Mouse (Mus musculus) intestine, postnatal 0 days (tissue): Measurements from ENCODE around the gene Il1a. TPM values are rescaled to one million over a fixed set of nuclear protein-coding genes. Genes with fewer than 3 reads are reported as not detected.

Experiments used
- ATAC-seq: fragments of 200-750 bp; cut with Nextera tagmentation; 2 replicates; pipeline ENCODE4 v1.8.0; 2017; ENCODE audit warnings: mild to moderate bottlenecking, moderate TSS enrichment, moderate library complexity
- H3K27ac ChIP-seq: fragments of 300-500 bp; sonication (generic); 2 replicates; pipeline ENCODE4 v1.5.1; 2014; ENCODE audit warnings: mild to moderate bottlenecking, low read depth, low read length, moderate library complexity
- H3K27me3 ChIP-seq: fragments of 300-500 bp; sonication (generic); replicated peaks from 2 replicates; pipeline ENCODE4 v1.6.1; 2014; ENCODE audit warnings: low read length, mixed read lengths; ENCODE audit not compliant: control insufficient read depth, insufficient read depth
- H3K36me3 ChIP-seq: fragments of 300-500 bp; sonication (generic); 2 replicates; pipeline ENCODE4 v1.6.1; 2014; ENCODE audit warnings: mild to moderate bottlenecking, moderate library complexity; ENCODE audit not compliant: control insufficient read depth, insufficient read depth
- H3K4me1 ChIP-seq: fragments of 300-500 bp; sonication (generic); replicated peaks from 2 replicates; pipeline ENCODE4 v1.6.1; 2014; ENCODE audit warnings: antibody characterized with exemption, low read length, mixed read lengths; ENCODE audit not compliant: control insufficient read depth, insufficient read depth
- H3K4me2 ChIP-seq: fragments of 300-500 bp; sonication (generic); replicated peaks from 2 replicates; pipeline ENCODE4 v1.6.1; 2014; ENCODE audit warnings: low read depth, mild to moderate bottlenecking, moderate library complexity
- H3K4me3 ChIP-seq: fragments of 300-500 bp; sonication (generic); 2 replicates; pipeline ENCODE4 v1.5.1; 2014; ENCODE audit warnings: low read depth, low read length
- H3K9ac ChIP-seq: fragments of 300-500 bp; sonication (generic); 2 replicates; pipeline ENCODE4 v1.6.1; 2014; ENCODE audit warnings: mild to moderate bottlenecking, low read depth, low read length
- H3K9me3 ChIP-seq: fragments of 300-500 bp; sonication (generic); 2 replicates; pipeline ENCODE4 v1.6.1; 2016; ENCODE audit warnings: mixed run types; ENCODE audit not compliant: control insufficient read depth
- CTCF ChIP-seq: sonication (generic); IDR thresholded peaks from 2 replicates; pipeline ENCODE4 v1.5.1; 2016; ENCODE audit warnings: low read depth, mild to moderate bottlenecking, control low read depth, antibody characterized with exemption, moderate library complexity
- WGBS: fragments of 180-500 bp; shearing (Covaris S2); extraction: QIAGEN DNeasy Blood & Tissue Kit; methylation state at CpG from one replicate; pipeline ENCODE4 v1.1.7; 2014; 5-methylcytosine and 5-hydroxymethylcytosine counted together
- polyA plus RNA-seq: library from polyadenylated mRNA; unstranded; fragments of >200 nt; fragmentation: Nextera tagmentation; extraction: Ambion mirVana; gene quantifications from 2 replicates; pipeline ENCODE4 v1.2.1, GENCODE M21; 2015

The Il1a gene
- polyA plus RNA-seq, 1 experiment from 2014 or later, result 10.2 TPM

- H3K4me2 ChIP-seq, result no peak overlapping the region
- H3K27me3 ChIP-seq, result no peaks in the 10 kb centered on the region
- peaks cover 54% of the 10 kb centered on the region for H3K36me3 ChIP-seq
- no peak for ATAC-seq
- H3K9me3 ChIP-seq, result 0 out of 2 replicates have a peak, but pooled peaks cover 3% of the 10 kb centered on the region
- no peak overlapping the region for H3K9ac ChIP-seq
- H3K4me3 ChIP-seq, result no peak overlapping the region
- no peak for TF ChIP-seq CTCF
- H3K27ac ChIP-seq, result no peak overlapping the region
- 96% methylated on average over 5 of the region's 5 CpGs for WGBS
- no peaks in the 10 kb centered on the region for H3K4me1 ChIP-seq
Observed at GRCm38 (mm10) chr2:129269986-129270385, 39.8 kb downstream of the Il1a start.

- H3K27me3 ChIP-seq, result no peaks in the 10 kb centered on the region
- H3K4me1 ChIP-seq, result no peaks in the 10 kb centered on the region
- 0 out of 2 replicates have a peak, but pooled peaks cover 3% of the 10 kb centered on the region for H3K9me3 ChIP-seq
- H3K4me3 ChIP-seq, result no peak overlapping the region
- peaks cover 50% of the 10 kb centered on the region for H3K36me3 ChIP-seq
- WGBS, result 95% methylated on average over 12 of the region's 12 CpGs
- no peak overlapping the region for H3K27ac ChIP-seq
- no peak for ATAC-seq
- H3K9ac ChIP-seq, result no peak overlapping the region
- TF ChIP-seq CTCF, result no peak
- no peak overlapping the region for H3K4me2 ChIP-seq
Observed at GRCm38 (mm10) chr2:129269161-129269643, 40.6 kb downstream of the Il1a start.

GRCm38 (mm10) chr2:129267738-129268137 is 42.0 kb downstream of the Il1a start:
- Histone ChIP-seq H3K27ac (no peak overlapping the region), H3K36me3 (peaks cover 41% of the 10 kb centered on the region), H3K9ac (no peak overlapping the region), H3K4me3 (no peak overlapping the region), H3K9me3 (0 out of 2 replicates have a peak, but pooled peaks cover 3% of the 10 kb centered on the region), H3K4me1 (no peaks in the 10 kb centered on the region), H3K4me2 (no peak overlapping the region), H3K27me3 (no peaks in the 10 kb centered on the region)
- WGBS, result 93% methylated on average over 5 of the region's 5 CpGs
- no peak for ATAC-seq
- TF ChIP-seq CTCF, result no peak

- ATAC-seq, result no peak
Observed at GRCm38 (mm10) chr2:129265316-129265715, 44.5 kb downstream of the Il1a start.

GRCm38 (mm10) chr2:129263073-129263472 is 46.7 kb downstream of the Il1a start:
- TF ChIP-seq CTCF, result no peak
- ATAC-seq, result no peak
- Histone ChIP-seq H3K4me3 (no peak overlapping the region), H3K27ac (no peak overlapping the region), H3K9ac (no peak overlapping the region), H3K36me3 (peaks cover 5% of the 10 kb centered on the region; the same call in 1 of the 2 replicates), H3K4me2 (no peak overlapping the region), H3K4me1 (no peaks in the 10 kb centered on the region; the same call in 1 of the 2 replicates), H3K9me3 (0 out of 2 replicates have a peak, but pooled peaks cover 3% of the 10 kb centered on the region), H3K27me3 (no peaks in the 10 kb centered on the region)
- WGBS, result 74% methylated on average over 5 of the region's 5 CpGs

More at GRCm38 (mm10) chr2:129265316-129265715, 44.5 kb downstream of the Il1a start:
- H3K9ac ChIP-seq, result no peak overlapping the region
- no peaks in the 10 kb centered on the region for H3K27me3 ChIP-seq
- no peak overlapping the region for H3K4me2 ChIP-seq
- 0 out of 2 replicates have a peak, but pooled peaks cover 3% of the 10 kb centered on the region for H3K9me3 ChIP-seq
- no peak for TF ChIP-seq CTCF
- WGBS, result 93% methylated on average over 7 of the region's 7 CpGs
- peaks cover 28% of the 10 kb centered on the region for H3K36me3 ChIP-seq
- H3K4me3 ChIP-seq, result no peak overlapping the region
- no peaks in the 10 kb centered on the region for H3K4me1 ChIP-seq
- H3K27ac ChIP-seq, result no peak overlapping the region

- Histone ChIP-seq H3K27ac (no peak overlapping the region), H3K4me1 (no peaks in the 10 kb centered on the region; the same call in 1 of the 2 replicates), H3K27me3 (0 out of 2 replicates have a peak, but pooled peaks cover 3% of the 10 kb centered on the region), H3K9ac (no peak overlapping the region), H3K4me2 (no peak overlapping the region), H3K36me3 (no peaks in the 10 kb centered on the region), H3K4me3 (no peak overlapping the region), H3K9me3 (0 out of 2 replicates have a peak, but pooled peaks cover 3% of the 10 kb centered on the region)
- WGBS, result 61% methylated on average over 6 of the region's 6 CpGs
- no peak for ATAC-seq
- TF ChIP-seq CTCF, result no peak
Observed at GRCm38 (mm10) chr2:129261151-129261794, 48.5 kb downstream of the Il1a start.
